Mouse (Mus musculus): Measurements from ENCODE around the gene Tbc1d8. TPM values are rescaled to one million over a fixed set of nuclear protein-coding genes. Genes with fewer than 3 reads are reported as not detected.
A peak's percentile ranks its signal among the peaks of the same experiment; 100 is the strongest.

Gene Tbc1d8
- polyA plus RNA-seq, 1 experiment from 2014 or later: 13.2 TPM

DNA sequence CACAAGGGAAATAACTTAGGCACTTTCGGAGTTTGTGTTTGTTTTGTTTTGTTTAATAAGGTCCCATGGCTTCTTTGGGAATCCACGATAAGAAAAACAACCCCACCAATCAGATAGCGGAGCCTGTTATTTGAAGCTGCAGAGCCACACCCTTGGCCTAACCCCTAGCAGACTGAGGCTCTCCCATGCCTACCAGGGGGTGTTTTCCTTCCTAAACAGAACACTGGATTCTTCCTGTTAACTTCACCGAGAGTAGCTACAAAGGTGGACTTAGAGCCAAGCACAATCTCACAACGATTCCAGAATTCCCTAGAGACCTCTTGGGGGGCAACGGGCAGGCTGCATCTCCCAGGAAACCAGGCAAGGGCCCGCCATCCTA is 116.1 kb downstream of the Tbc1d8 start:
- 39% methylated on average over 7 of the region's 7 CpGs for WGBS
- Histone ChIP-seq H3K4me3 (ENCODE audit: control insufficient read depth in 1 of 2, insufficient read depth in 1 of 2, low read depth in 1 of 2, low read length in 2 of 2) (no peak overlapping the region), H3K27ac (replicated peaks in 1 of 2; ENCODE audit: control insufficient read depth in 1 of 2, insufficient read depth in 1 of 2, low read depth in 2 of 2, low read length in 2 of 2) (no peak overlapping the region), H3K4me1 (ENCODE audit: control insufficient read depth in 2 of 2, insufficient read depth in 2 of 2, low read length in 2 of 2) (peaks cover 2 to 5% of the 10 kb centered on the region in 2 experiments; a peak in 2 of 4 replicates), H3K9me3 (ENCODE audit: control insufficient read depth, low read length) (no peaks in the 10 kb centered on the region), H3K9ac (ENCODE audit: low read length) (no peak overlapping the region), H3K27me3 (ENCODE audit: control insufficient read depth, insufficient read depth, low read length) (no peaks in the 10 kb centered on the region), H3K4me2 (ENCODE audit: low read length) (peak overlapping the region; percentile 61; the same call in 1 of the 2 replicates), H3K36me3 (ENCODE audit: control insufficient read depth, insufficient read depth, low read length) (no peaks in the 10 kb centered on the region)
- no peak for ATAC-seq (ENCODE audit: insufficient number of reproducible peaks, insufficient read depth, low FRiP score, low read depth)

DNA sequence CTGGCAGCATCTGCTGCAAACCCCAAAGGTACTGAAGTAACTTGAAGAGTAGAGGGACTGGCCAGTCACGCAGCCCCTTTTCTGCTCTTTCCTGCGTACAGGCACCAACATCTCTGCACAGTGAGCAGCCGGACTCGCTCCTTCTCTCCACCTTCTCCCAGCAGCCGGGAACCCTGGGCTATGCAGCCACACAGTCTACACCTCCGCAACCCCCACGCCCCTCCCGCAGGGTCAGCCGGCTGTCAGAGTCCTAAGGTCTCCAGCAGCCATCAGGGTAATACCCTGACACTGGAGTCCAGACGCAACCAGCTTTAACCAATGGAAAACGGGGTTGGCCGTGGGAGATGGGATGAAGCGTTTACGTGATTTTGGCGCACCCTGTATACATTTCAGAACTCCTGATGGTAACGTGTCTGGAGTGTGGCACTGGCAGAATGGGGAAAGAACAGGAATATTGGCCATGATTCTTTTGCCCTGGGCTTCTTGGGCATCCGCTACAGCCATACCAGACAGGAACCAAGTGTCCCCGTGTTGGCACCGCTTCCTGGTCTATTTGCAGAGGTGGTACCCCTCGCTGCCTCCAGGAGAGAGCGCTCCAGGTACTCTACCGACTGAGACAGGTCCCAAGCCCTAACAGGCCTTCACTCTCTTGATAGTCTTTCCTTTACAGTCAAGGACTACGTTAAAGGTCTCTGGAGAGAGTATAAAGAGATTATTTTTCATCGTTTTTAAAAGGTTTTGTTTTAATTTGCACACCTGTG is 116.6 kb downstream of the Tbc1d8 start:
- H3K4me1 ChIP-seq (ENCODE audit: control insufficient read depth in 2 of 2, insufficient read depth in 2 of 2, low read length in 2 of 2): peaks cover 1 to 2% of the 10 kb centered on the region in 2 experiments; a peak in 2 of 4 replicates
- no peaks in the 10 kb centered on the region for H3K36me3 ChIP-seq (ENCODE audit: control insufficient read depth, insufficient read depth, low read length)
- H3K27me3 ChIP-seq (ENCODE audit: control insufficient read depth, insufficient read depth, low read length): no peaks in the 10 kb centered on the region
- peak overlapping the region; percentile 45; the same call in 1 of the 2 replicates for H3K9ac ChIP-seq (ENCODE audit: low read length)
- no peak for ATAC-seq (ENCODE audit: insufficient number of reproducible peaks, insufficient read depth, low FRiP score, low read depth)
- H3K9me3 ChIP-seq (ENCODE audit: control insufficient read depth, low read length): no peaks in the 10 kb centered on the region
- WGBS: 25% methylated on average over 24 of the region's 24 CpGs
- H3K4me3 ChIP-seq (ENCODE audit: control insufficient read depth in 1 of 2, insufficient read depth in 1 of 2, low read depth in 1 of 2, low read length in 2 of 2): peak overlapping the region; percentile 22 to 24
- H3K27ac ChIP-seq (replicated peaks in 1 of 2; ENCODE audit: control insufficient read depth in 1 of 2, insufficient read depth in 1 of 2, low read depth in 2 of 2, low read length in 2 of 2): no peak overlapping the region
- peak overlapping the region; percentile 61 for H3K4me2 ChIP-seq (ENCODE audit: low read length)

DNA sequence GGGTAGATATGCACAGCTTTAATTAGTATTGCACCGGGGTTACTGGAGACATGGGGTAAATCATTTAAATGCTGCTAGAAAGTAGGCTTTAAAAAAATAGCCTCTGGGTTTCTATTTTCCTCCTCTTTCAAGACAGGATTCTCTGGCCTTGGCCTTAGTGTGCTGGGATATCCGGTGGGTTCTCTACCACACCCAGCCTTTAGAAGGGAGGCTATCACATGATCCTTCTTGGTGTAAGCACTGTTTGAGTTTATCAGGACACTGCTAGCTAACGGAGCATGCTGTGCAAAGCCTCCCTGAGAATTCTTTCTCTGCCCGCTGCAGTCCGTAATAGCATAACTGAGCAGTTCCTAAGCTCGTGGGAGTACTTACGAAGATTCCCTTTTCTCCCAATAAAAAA is 129.1 kb downstream of the Tbc1d8 start:
- Histone ChIP-seq H3K4me1 (ENCODE audit: control insufficient read depth in 2 of 2, insufficient read depth in 2 of 2, low read length in 2 of 2) (0 out of 4 replicates have a peak, but pooled peaks cover 0 to 2% of the 10 kb centered on the region in 2 experiments), H3K9ac (ENCODE audit: low read length) (no peak overlapping the region), H3K4me3 (ENCODE audit: control insufficient read depth in 1 of 2, insufficient read depth in 1 of 2, low read depth in 1 of 2, low read length in 2 of 2) (no peak overlapping the region), H3K27me3 (ENCODE audit: control insufficient read depth, insufficient read depth, low read length) (no peaks in the 10 kb centered on the region), H3K36me3 (ENCODE audit: control insufficient read depth, insufficient read depth, low read length) (no peaks in the 10 kb centered on the region), H3K4me2 (ENCODE audit: low read length) (no peak overlapping the region), H3K9me3 (ENCODE audit: control insufficient read depth, low read length) (peaks cover 10% of the 10 kb centered on the region; the same call in 1 of the 2 replicates), H3K27ac (replicated peaks in 1 of 2; ENCODE audit: control insufficient read depth in 1 of 2, insufficient read depth in 1 of 2, low read depth in 2 of 2, low read length in 2 of 2) (no peak overlapping the region)
- no peak for ATAC-seq (ENCODE audit: insufficient number of reproducible peaks, insufficient read depth, low FRiP score, low read depth)
- WGBS: 72% methylated on average over 7 of the region's 7 CpGs

DNA sequence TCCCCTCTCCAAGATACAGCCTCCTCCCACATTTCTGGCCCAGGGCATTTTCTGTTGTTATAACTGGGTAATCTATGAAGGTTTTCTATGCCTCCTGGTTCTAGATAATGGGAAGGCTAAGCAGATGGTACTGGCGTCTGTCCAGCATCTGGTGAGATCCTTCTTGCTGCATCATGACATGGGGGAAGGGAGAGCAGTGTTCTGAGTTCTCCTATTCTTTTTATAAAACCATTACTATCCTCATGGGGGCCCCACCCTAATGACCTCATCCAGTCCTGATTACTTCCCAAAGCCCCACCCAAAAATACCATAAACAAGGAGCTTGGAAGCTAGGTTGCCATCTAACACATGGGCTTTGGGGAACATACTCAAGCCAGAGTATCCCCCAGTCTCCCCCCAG is 129.6 kb downstream of the Tbc1d8 start:
- H3K9ac ChIP-seq (ENCODE audit: low read length): no peak overlapping the region
- H3K4me1 ChIP-seq (ENCODE audit: control insufficient read depth in 2 of 2, insufficient read depth in 2 of 2, low read length in 2 of 2): 0 out of 4 replicates have a peak, but pooled peaks cover 0 to 2% of the 10 kb centered on the region in 2 experiments
- peaks cover 10% of the 10 kb centered on the region; the same call in 1 of the 2 replicates for H3K9me3 ChIP-seq (ENCODE audit: control insufficient read depth, low read length)
- H3K4me3 ChIP-seq (ENCODE audit: control insufficient read depth in 1 of 2, insufficient read depth in 1 of 2, low read depth in 1 of 2, low read length in 2 of 2): no peak overlapping the region
- WGBS: 40% methylated on average over 1 of the region's 1 CpGs
- ATAC-seq (ENCODE audit: insufficient number of reproducible peaks, insufficient read depth, low FRiP score, low read depth): no peak
- H3K27ac ChIP-seq (replicated peaks in 1 of 2; ENCODE audit: control insufficient read depth in 1 of 2, insufficient read depth in 1 of 2, low read depth in 2 of 2, low read length in 2 of 2): no peak overlapping the region
- no peaks in the 10 kb centered on the region for H3K36me3 ChIP-seq (ENCODE audit: control insufficient read depth, insufficient read depth, low read length)
- no peaks in the 10 kb centered on the region for H3K27me3 ChIP-seq (ENCODE audit: control insufficient read depth, insufficient read depth, low read length)
- H3K4me2 ChIP-seq (ENCODE audit: low read length): no peak overlapping the region

DNA sequence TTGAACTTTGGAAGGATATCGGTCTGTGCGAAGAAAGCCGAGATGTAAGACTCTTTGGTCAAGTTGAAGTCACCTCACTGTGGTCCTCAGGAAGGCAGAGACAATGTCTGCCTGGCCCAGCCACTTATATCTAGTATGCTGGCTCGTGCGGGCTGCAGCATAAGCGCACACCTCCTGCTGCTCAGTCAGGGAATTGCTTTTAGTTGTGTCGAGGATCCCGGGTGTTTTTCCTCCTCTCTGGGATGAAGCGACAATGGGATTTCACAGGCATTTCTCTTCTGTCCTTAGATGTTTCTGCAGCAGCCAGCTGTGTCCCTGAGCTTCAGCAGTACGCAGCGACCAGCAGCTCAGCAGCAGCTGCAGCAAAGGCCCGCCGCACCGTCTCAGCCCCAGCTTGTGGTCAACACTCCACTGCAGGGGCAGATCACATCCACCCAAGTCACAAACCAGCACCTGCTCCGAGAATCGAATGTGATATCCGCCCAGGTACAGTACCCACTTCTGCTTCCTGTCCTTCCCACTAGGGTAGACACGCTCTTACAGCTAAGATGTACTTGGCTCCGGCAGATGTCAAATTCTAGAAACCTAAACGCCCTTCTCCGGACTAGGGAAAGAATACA is 133.5 kb downstream of the Tbc1d8 start:
- no peak for ATAC-seq (ENCODE audit: insufficient number of reproducible peaks, insufficient read depth, low FRiP score, low read depth)
- H3K4me2 ChIP-seq (ENCODE audit: low read length): no peak overlapping the region
- WGBS: 47% methylated on average over 21 of the region's 21 CpGs
- H3K4me3 ChIP-seq (ENCODE audit: control insufficient read depth in 1 of 2, insufficient read depth in 1 of 2, low read depth in 1 of 2, low read length in 2 of 2): no peak overlapping the region
- no peaks in the 10 kb centered on the region for H3K27me3 ChIP-seq (ENCODE audit: control insufficient read depth, insufficient read depth, low read length)
- H3K9me3 ChIP-seq (ENCODE audit: control insufficient read depth, low read length): no peaks in the 10 kb centered on the region
- no peak overlapping the region for H3K9ac ChIP-seq (ENCODE audit: low read length)
- 0 out of 4 replicates have a peak, but pooled peaks cover 0 to 2% of the 10 kb centered on the region in 2 experiments for H3K4me1 ChIP-seq (ENCODE audit: control insufficient read depth in 2 of 2, insufficient read depth in 2 of 2, low read length in 2 of 2)
- no peak overlapping the region for H3K27ac ChIP-seq (replicated peaks in 1 of 2; ENCODE audit: control insufficient read depth in 1 of 2, insufficient read depth in 1 of 2, low read depth in 2 of 2, low read length in 2 of 2)
- H3K36me3 ChIP-seq (ENCODE audit: control insufficient read depth, insufficient read depth, low read length): no peaks in the 10 kb centered on the region

DNA sequence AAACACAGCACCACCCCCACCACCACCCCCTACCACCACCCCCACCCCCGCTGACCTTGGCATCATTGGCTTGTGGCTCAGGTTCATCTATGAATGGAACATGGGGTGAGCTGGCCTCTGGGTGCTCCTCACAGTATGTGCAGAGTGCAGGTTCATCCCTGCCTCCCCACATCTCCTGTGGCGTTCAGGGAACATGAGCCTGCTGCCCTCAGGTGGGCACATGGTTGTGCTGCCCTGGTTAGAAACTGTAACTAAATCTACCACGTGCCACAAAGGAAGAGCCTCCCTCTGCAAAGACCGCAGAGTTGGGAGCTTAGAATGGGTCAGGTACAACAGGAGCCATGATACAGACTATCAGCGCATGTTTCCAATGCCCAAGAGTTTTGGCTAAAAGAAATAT is 135.3 kb downstream of the Tbc1d8 start:
- Histone ChIP-seq H3K4me1 (ENCODE audit: control insufficient read depth in 2 of 2, insufficient read depth in 2 of 2, low read length in 2 of 2) (no peaks in the 10 kb centered on the region), H3K27me3 (ENCODE audit: control insufficient read depth, insufficient read depth, low read length) (no peaks in the 10 kb centered on the region), H3K36me3 (ENCODE audit: control insufficient read depth, insufficient read depth, low read length) (no peaks in the 10 kb centered on the region), H3K9ac (ENCODE audit: low read length) (no peak overlapping the region), H3K9me3 (ENCODE audit: control insufficient read depth, low read length) (no peaks in the 10 kb centered on the region), H3K4me2 (ENCODE audit: low read length) (no peak overlapping the region), H3K27ac (replicated peaks in 1 of 2; ENCODE audit: control insufficient read depth in 1 of 2, insufficient read depth in 1 of 2, low read depth in 2 of 2, low read length in 2 of 2) (no peak overlapping the region), H3K4me3 (ENCODE audit: control insufficient read depth in 1 of 2, insufficient read depth in 1 of 2, low read depth in 1 of 2, low read length in 2 of 2) (no peak overlapping the region)
- ATAC-seq (ENCODE audit: insufficient number of reproducible peaks, insufficient read depth, low FRiP score, low read depth): no peak
- 80% methylated on average over 5 of the region's 5 CpGs for WGBS

DNA sequence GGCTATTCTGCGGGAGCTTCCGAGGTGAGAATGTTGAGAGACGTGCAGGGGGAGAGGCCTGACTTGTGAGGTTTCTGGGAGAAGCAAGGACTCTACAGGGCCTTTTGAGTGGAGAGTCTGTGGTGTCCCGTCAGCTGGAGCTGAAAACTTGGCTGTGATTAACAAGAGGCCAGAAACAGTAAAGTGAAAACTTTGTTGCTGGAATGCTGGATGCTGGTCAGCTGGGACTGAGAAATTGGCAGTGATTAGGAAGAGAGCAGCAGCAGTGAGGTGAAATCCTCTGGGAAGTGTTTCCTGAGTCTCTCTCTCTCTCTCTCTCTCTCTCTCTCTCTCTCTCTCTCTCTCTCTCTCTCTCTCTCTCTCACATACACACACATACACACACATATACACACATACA is 136.7 kb downstream of the Tbc1d8 start:
- Histone ChIP-seq H3K4me1 (ENCODE audit: control insufficient read depth in 2 of 2, insufficient read depth in 2 of 2, low read length in 2 of 2) (no peaks in the 10 kb centered on the region), H3K4me2 (ENCODE audit: low read length) (no peak overlapping the region), H3K27ac (replicated peaks in 1 of 2; ENCODE audit: control insufficient read depth in 1 of 2, insufficient read depth in 1 of 2, low read depth in 2 of 2, low read length in 2 of 2) (no peak overlapping the region), H3K9ac (ENCODE audit: low read length) (no peak overlapping the region), H3K36me3 (ENCODE audit: control insufficient read depth, insufficient read depth, low read length) (no peaks in the 10 kb centered on the region), H3K27me3 (ENCODE audit: control insufficient read depth, insufficient read depth, low read length) (no peaks in the 10 kb centered on the region), H3K9me3 (ENCODE audit: control insufficient read depth, low read length) (no peaks in the 10 kb centered on the region), H3K4me3 (ENCODE audit: control insufficient read depth in 1 of 2, insufficient read depth in 1 of 2, low read depth in 1 of 2, low read length in 2 of 2) (no peak overlapping the region)
- WGBS: 79% methylated on average over 4 of the region's 4 CpGs
- ATAC-seq (ENCODE audit: insufficient number of reproducible peaks, insufficient read depth, low FRiP score, low read depth): no peak

Measured in heart, embryonic 14.5 days (tissue).